Mouse (Mus musculus) forelimb bud, embryonic 11.5 days (tissue): ENCODE data around the gene Cryl1.
A peak's percentile ranks its signal among the peaks of the same experiment; 100 is the strongest.

Experiments used
- DNase-seq: peaks from one replicate; pipeline ENCODE4 v3.0.0-alpha.2; 2012; ENCODE audit warnings: low read depth, low spot score

Gene Cryl1

DNA sequence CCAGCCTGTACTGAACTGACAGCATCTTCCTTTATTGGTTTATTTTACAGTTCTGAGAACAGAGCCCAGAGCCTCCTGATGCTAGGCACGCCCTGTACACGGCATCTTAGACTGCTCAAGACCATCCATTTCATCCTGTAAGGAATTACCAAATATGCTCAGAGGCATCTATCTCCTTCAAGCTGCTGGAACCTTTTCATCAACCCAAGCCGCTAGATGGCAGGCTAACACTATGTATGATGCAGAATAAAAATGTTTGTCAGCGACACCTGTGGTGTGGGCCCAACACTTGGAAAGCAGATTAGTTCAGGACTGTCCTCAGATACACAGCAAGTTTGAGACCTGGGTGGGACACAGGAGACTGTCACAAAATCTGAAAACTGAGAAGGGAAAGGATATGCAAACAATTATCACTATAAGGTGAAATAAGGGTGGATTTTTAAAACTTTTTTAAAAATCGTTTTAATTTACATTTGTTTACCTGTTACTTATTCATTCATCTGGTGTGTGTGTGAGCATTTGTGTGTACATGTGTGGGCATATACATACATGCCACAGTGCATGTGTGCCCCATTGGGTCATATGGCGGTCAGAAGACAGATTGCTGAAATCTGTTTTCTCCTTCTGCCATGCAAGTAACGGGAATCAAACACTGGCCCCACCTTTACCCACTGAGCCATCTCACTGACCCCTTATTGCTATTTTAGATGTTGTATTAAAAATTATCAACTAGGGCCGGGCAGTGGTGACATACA, 25.8 kb downstream of the Cryl1 start:
- DNase-seq = peak; percentile 80

GRCm38 (mm10) chr14:57367327-57367726, 31.0 kb downstream of the Cryl1 start:
- no peak for DNase-seq

- DNase-seq = no peak
Observed at GRCm38 (mm10) chr14:57366724-57367123, 31.6 kb downstream of the Cryl1 start.

DNA sequence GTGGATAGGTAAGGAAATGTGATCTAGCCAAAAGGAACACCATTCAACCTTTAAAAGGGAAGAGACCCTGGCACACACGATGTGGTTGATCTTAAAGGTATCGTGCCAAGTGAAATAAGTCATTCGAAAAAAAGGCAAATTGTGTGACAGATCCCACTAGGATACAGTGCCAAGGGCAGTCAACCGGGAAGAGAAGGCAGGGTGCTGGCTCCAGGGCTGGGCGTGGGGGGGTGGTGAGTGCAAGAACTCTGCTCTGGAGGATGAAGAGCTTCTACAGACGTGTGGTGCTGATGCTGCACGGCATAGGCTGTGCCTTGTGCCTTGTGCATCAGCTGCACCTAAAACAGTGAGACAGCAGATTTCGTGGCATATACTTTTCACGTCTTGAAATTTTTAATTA, 33.0 kb downstream of the Cryl1 start:
- no peak for DNase-seq

GRCm38 (mm10) chr14:57363833-57364232, 34.5 kb downstream of the Cryl1 start:
- no peak for DNase-seq

DNA sequence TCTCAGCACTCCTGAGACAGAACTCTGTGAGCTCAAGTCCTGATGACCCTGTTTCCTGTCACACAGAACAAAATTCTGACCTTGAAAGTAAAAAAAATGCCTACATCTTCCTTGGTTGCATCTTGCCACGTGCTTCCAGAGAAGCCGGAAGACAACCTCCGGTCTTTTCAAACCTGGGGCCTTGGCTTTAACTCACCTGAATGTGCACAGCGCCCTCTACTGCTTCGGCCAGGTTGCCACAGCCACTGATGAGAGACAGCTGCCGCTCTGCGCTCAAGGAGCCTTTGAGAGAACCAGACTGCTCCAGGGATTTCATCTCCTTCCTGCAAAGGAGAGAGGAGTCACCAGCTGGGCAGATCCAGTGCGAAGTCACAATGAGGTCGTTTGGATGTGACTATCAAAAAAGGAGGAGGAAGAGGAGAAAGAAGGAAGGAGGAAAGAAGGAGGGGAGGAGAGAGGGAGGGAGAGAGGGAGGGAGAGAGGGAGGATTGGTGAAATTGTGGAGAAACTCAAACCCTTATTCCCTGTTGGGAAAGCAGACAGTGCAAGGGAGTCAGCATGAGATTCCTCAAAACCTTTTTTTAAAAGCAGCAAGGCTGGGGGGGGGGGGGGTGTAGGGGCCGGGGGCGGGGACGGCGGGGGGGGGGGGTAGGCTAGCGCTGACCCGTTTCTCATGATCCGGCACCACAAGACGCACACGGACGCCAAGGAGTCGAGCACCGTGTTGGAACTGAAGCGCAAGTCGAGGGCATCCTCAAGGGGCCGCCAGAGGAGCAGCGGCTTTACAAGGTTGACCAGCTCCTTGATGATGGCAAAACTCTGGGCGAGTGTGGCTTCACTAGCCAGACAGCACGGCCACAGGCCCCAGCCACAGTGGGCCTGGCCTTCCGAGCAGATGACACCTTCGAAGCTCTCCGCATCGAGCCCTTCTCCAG, 35.3 kb downstream of the Cryl1 start:
- peak; percentile 87 for DNase-seq

GRCm38 (mm10) chr14:57357030-57357429, 41.3 kb downstream of the Cryl1 start:
- DNase-seq = no peak

- DNase-seq = no peak
Observed at GRCm38 (mm10) chr14:57351521-57352235, 46.7 kb downstream of the Cryl1 start.

DNA sequence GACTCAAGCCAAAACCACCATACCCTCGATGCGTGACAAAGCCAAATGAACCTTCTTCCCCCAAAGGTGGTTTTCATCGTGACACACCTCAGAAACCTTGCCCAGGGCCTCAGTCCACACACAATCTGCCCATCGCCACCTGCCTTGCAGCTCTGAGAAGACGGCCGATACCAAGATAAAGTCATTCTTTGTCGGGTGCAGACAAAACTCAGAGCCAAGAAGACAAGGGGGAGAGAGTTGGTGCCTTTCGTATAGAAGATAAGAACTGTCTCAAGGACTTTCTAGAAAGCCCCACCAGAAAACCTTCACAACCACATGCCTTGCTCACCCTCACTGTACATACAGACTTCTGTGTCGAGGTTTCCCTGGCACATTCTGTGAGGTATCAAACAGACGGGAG, 48.4 kb downstream of the Cryl1 start:
- DNase-seq = no peak

DNA sequence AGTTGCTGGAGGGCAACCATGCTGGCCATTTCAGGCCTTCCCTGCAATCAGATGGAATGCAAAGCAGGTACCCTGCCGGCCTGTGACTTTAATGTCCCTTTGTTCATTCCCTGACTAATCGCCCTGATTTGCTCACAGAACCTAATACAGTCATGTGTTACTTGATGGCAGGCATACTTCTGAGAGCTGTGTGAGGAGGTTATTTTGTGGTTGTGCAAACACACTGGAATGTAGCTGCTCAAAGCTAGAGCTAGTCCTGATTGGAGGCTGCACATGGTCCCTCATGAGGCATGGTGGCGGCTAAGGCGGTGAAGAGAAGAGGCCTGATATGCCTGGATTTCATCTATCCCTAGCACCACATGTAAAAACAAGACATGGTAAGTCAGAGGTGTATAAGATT, 50.2 kb downstream of the Cryl1 start:
- peak; percentile 23 for DNase-seq

GRCm38 (mm10) chr14:57346135-57346534, 52.2 kb downstream of the Cryl1 start:
- DNase-seq = no peak

- DNase-seq = no peak
Observed at GRCm38 (mm10) chr14:57344781-57345492, 53.4 kb downstream of the Cryl1 start.

DNA sequence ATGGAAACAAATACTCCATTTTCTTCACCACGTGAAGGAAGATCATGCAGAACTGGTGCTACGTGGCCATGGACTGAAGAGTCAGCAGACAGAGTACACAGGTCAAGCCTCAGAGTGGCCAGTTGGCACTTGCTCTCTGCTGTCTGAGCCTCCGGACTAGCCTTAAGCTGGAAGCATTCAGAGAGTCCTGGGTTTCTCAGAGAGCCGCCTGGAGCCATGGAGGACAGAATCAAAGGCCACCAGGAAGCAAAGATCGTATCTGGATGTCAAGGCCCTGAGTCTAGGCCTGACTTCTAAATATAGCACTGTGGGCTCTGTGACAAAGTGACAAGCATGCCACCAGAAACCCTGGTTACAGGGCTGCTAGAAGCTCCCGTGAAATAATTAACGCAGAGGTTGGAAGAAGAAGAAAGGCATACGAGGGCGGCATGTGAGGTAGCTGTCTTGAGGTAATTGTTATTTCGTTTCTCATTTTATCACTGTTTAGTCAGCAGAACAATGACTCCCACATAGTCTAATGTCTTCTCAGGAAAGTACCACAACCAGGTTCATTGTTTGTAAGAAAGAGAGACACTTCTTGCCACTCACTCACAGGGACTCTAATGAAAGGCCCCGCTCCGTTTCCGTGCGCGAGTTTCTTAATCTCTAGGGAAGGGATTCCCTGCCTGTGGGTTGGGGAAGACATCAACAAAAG, 55.1 kb downstream of the Cryl1 start:
- no peak for DNase-seq

DNA sequence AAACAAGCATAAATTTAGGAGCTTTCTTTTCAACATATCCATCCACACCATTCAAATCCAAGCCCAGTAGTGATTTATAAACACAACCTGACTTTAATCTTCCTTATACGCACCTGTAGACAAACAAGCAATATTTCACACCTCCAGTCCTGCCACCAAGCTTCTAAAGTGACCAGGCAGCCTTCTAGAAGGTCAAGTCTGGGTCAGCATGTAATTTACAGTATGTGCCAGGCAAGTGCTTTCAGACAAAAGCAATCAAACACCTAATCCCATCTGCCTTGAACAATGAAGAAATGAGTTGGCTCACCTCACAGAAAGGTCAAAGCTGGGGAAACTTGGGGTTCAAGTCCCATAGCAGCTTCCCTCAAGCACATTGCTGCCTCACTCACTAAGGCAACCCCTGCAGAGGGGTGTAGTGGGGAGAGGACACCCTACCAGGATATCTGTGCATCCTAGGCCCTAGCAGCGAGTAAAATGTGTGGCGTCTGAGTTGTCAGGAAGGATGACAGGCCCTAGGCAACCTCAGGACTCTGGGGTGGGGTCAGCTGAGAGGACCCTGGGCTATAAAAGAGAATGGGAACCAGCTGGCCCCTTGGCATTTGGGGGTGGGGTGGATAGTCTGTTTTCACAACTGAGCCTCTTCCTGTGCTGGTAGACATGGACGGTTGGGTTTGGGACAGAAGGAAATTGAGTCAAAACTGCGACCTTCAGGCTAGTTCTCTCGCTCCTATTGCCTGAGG, 55.8 kb downstream of the Cryl1 start:
- peak; percentile 71 for DNase-seq

DNA sequence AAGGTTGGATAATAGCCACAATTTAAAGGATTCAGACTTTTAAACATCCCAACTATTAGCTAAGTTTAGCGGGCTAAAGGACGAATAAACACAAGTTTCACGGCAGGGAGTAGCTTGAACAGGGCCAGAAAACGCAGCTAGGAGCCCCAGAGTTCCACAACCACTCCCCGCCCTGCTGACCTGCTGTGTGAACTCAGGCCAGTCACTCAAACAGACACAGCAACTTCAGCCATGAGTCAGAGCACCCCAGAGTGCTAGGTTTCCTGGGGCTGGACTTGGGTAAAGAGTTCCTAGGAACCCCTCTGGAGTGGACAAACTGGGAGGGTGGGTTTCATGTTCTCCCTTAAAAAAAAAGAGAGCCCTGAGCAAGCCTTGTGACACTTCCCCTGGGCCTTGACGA, 59.7 kb downstream of the Cryl1 start:
- no peak for DNase-seq

DNA sequence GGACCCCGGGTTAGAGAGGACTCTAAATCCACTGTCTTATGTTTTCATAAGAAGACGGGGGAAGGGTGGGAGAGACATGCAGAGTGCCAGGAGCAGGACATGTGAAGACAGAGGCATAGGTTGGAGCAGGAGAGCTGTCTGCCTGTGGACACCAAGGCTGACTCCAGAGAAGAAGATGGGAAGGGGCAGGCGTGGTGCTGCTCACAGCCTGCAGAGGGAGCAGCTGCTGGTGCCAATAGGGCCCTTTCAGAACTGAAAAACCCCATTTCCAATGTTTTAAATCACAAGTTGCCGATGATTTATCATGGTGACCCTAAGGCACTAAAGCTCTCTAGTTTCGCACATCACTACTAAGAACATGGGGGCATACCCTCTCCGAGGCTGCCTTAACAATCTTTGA, 63.5 kb downstream of the Cryl1 start:
- DNase-seq = no peak

- DNase-seq = no peak
Observed at GRCm38 (mm10) chr14:57332503-57332902, 65.8 kb downstream of the Cryl1 start.

DNA sequence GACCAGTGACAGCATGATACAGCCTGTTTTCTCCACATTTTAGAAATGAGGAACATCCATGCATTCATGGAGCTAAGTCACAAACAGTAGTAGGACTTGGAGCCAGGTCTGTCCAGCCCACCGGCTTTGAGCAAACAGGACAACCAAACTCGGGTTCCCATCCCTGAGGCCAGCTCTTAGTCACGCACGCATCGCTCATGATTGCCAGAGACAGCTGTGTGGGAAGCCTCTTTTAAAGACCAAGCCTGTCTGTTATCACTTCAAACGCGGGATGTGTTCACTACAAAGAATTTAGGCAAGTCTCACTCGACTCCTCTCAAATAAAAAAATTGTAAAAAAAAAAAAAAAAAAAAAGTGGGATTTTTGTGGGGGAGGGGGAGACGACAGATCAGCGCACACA, 67.2 kb downstream of the Cryl1 start:
- DNase-seq = no peak

GRCm38 (mm10) chr14:57329600-57329999, 68.7 kb downstream of the Cryl1 start:
- no peak for DNase-seq

GRCm38 (mm10) chr14:57326771-57327170, 71.6 kb downstream of the Cryl1 start:
- DNase-seq = no peak
